Mouse (Mus musculus): Measurements from ENCODE around the gene Polr3h. TPM values are rescaled to one million over a fixed set of nuclear protein-coding genes. Genes with fewer than 3 reads are reported as not detected.

Polr3h gene
- total and polyA plus RNA-seq, 3 experiments, result 40.5 to 224 (median 59.3) TPM

GRCm38 (mm10) chr15:81891140-81891802, 34.8 kb downstream of the Polr3h start:
- Histone ChIP-seq H3K4me1 (ENCODE audit: control insufficient read depth in 1 of 2, insufficient read depth in 2 of 2) (peaks cover 0 to 21% of the 10 kb centered on the region in 2 experiments; a peak in 2 of 4 replicates), H3K9me3 (replicated peaks; ENCODE audit: low read length) (no peaks in the 10 kb centered on the region), H3K27ac (ENCODE audit: insufficient read depth, low read depth) (no peak overlapping the region), H3K27me3 (replicated peaks) (no peaks in the 10 kb centered on the region), H3K4me2 (ENCODE audit: insufficient read depth, low read depth, poor library complexity, severe bottlenecking) (no peak overlapping the region), H3K36me3 (replicated peaks in 1 of 2; ENCODE audit: control insufficient read depth in 1 of 2, insufficient read depth in 1 of 2, low read length in 1 of 2) (peaks cover 52 to 86% of the 10 kb centered on the region in 2 experiments), H3K4me3 (replicated peaks in 1 of 3; ENCODE audit: low read depth in 2 of 3, low read length in 2 of 3, poor library complexity in 1 of 3) (no peak overlapping the region), H3K9ac (ENCODE audit: insufficient read depth, low read depth) (no peak overlapping the region), H3K79me2 (replicated peaks; ENCODE audit: control insufficient read depth, extremely low read depth, insufficient read depth, poor library complexity, severe bottlenecking) (peaks cover 4% of the 10 kb centered on the region; the same call in 1 of the 2 replicates)
- no peak for TF ChIP-seq CHD2 (IDR thresholded peaks at IDR 0.05; ENCODE audit: low read length)
- TF ChIP-seq E2F4 (IDR thresholded peaks at IDR 0.05; ENCODE audit: insufficient replicate concordance, low read depth, low read length), result no peak
- TF ChIP-seq USF2 (conservative IDR thresholded peaks at IDR 0.05; ENCODE audit: low read depth, low read length), result no peak
- no peak for TF ChIP-seq BHLHE40 (IDR thresholded peaks at IDR 0.05; ENCODE audit: low read depth, low read length)
- TF ChIP-seq TCF12 (IDR thresholded peaks at IDR 0.05; ENCODE audit: low read depth, low read length), result no peak
- no peak for TF ChIP-seq MAZ (IDR thresholded peaks at IDR 0.05; ENCODE audit: low read depth, low read length)
- no peak for TF ChIP-seq UBTF (IDR thresholded peaks at IDR 0.05; ENCODE audit: low read depth, low read length)
- no peak for TF ChIP-seq SIN3A (IDR thresholded peaks at IDR 0.05; ENCODE audit: low read length)
- no peak for TF ChIP-seq MEF2A (IDR thresholded peaks at IDR 0.05; ENCODE audit: borderline replicate concordance, low read depth, low read length)
- no peak for TF ChIP-seq HCFC1 (IDR thresholded peaks at IDR 0.05; ENCODE audit: low read depth, low read length)
- dilution Hi-C loops (cut with MboI; ENCODE audit: extremely low pct_ligation_motif_present, extremely low pct_unique_long_range_greater_than_20kb, low sequenced_read_pairs) (no loop called here), in situ Hi-C loops (cut with MboI; ENCODE audit: low pct_ligation_motif_present, low pct_unique_long_range_greater_than_20kb, low sequenced_read_pairs) (no loop called here)
- no peak for DNase-seq (ENCODE audit: extremely low read depth)

GRCm38 (mm10) chr15:81889175-81889574, 36.9 kb downstream of the Polr3h start:
- H3K27ac ChIP-seq (ENCODE audit: insufficient read depth, low read depth), result no peak overlapping the region
- in situ Hi-C loops (cut with MboI; ENCODE audit: low pct_ligation_motif_present, low pct_unique_long_range_greater_than_20kb, low sequenced_read_pairs) (no loop called here), dilution Hi-C loops (cut with MboI; ENCODE audit: extremely low pct_ligation_motif_present, extremely low pct_unique_long_range_greater_than_20kb, low sequenced_read_pairs) (no loop called here)
- no peak overlapping the region for H3K9ac ChIP-seq (ENCODE audit: insufficient read depth, low read depth)
- H3K36me3 ChIP-seq (replicated peaks in 1 of 2; ENCODE audit: control insufficient read depth in 1 of 2, insufficient read depth in 1 of 2, low read length in 1 of 2), result peaks cover 42 to 82% of the 10 kb centered on the region in 2 experiments
- no peak for DNase-seq (ENCODE audit: extremely low read depth)
- no peak overlapping the region for H3K4me3 ChIP-seq (replicated peaks in 1 of 3; ENCODE audit: low read depth in 2 of 3, low read length in 2 of 3, poor library complexity in 1 of 3)
- no peaks in the 10 kb centered on the region for H3K9me3 ChIP-seq (replicated peaks; ENCODE audit: low read length)
- no peak overlapping the region for H3K4me2 ChIP-seq (ENCODE audit: insufficient read depth, low read depth, poor library complexity, severe bottlenecking)
- peaks cover 0 to 21% of the 10 kb centered on the region in 2 experiments; a peak in 2 of 4 replicates for H3K4me1 ChIP-seq (ENCODE audit: control insufficient read depth in 1 of 2, insufficient read depth in 2 of 2)
- TF ChIP-seq EP300 (IDR thresholded peaks at IDR 0.05; ENCODE audit: low read length) (no peak), NRF1 (IDR thresholded peaks at IDR 0.05; ENCODE audit: low read depth, low read length) (no peak), JUND (conservative IDR thresholded peaks at IDR 0.05; ENCODE audit: low read depth, low read length) (no peak), SIN3A (IDR thresholded peaks at IDR 0.05; ENCODE audit: low read length) (no peak), ZC3H11A (IDR thresholded peaks at IDR 0.05; ENCODE audit: low read depth, low read length) (no peak), TBP (conservative IDR thresholded peaks at IDR 0.05; ENCODE audit: low read depth, low read length) (no peak), MEF2A (IDR thresholded peaks at IDR 0.05; ENCODE audit: borderline replicate concordance, low read depth, low read length) (no peak), POLR2A (IDR thresholded peaks at IDR 0.05; ENCODE audit: low read depth, low read length) (no peak), HCFC1 (IDR thresholded peaks at IDR 0.05; ENCODE audit: low read depth, low read length) (no peak), PAX5 (IDR thresholded peaks at IDR 0.05; ENCODE audit: low read length) (no peak), ETS1 (conservative IDR thresholded peaks at IDR 0.05; ENCODE audit: low read depth, low read length) (no peak), MAFK (IDR thresholded peaks at IDR 0.05; ENCODE audit: insufficient replicate concordance, low read length) (no peak)
- H3K79me2 ChIP-seq (replicated peaks; ENCODE audit: control insufficient read depth, extremely low read depth, insufficient read depth, poor library complexity, severe bottlenecking), result peaks cover 10% of the 10 kb centered on the region
- no peaks in the 10 kb centered on the region for H3K27me3 ChIP-seq (replicated peaks)

All from CH12.LX (cell line).